Mouse (Mus musculus): Measurements from ENCODE around the gene Ftsj1. TPM values are rescaled to one million over a fixed set of nuclear protein-coding genes. Genes with fewer than 3 reads are reported as not detected.

Gene Ftsj1
- total RNA-seq (2021): 10 to 100 TPM; 13.3 to 13.7 TPM

DNA sequence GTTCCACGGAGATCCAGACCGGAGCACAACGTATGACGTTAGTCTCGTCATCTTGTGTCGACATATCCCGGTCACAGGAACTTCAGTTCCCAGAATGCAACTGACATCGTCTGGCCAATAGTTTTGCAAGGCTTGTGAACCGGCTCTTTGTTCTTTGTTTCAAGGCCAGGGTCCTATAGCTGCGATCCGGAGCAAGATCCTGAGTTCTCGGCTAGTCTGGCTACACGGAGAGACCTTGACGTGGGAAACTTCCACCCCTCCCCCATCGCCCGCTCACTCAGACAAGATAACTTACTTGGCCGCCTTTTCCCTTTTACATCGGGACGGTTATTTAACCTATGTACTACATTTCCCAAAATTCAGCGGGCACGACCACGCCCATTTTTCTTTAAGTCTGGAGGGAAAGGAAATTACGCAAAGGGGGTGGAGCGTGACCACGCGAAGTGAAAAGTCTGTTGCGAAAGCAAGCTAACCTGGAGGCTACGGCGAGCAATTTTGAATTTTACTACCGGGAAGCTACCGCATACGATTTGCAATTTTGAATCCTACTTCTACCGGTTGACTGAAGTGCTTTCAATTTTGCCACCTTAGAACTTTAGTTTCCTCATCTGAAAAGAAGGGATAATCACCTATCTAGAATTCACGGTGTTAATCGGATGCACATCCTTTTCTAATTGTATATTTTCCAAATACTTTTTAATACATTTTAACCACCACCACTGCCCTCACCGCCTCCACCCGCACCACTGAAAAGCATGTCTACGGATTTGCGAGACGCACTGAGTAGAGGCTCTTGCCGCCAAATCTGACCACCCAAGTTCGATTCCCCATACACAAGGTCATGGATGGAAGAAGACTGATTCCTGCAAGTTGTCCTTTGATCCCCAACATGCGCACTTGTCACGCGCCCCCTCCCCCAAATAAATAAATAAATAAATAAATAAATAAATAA is at the start of gene Ftsj1:
TSS of gene Ftsj1 (minus strand) at position 73 of the 952 bp plus-strand sequence.
- intact Hi-C loops (cut with DNase I): loop anchor here (5.0 kb wide), 1 partner anchor 60 kb away; the partner anchor contains the start of gene Ebp
- peak; percentile 84 to 87 for DNase-seq

GRCm38 (mm10) chrX:8288621-8289020 is 36.4 kb upstream of the Ftsj1 start:
- no peak for DNase-seq
- intact Hi-C loops (cut with DNase I): no loop called here

DNA sequence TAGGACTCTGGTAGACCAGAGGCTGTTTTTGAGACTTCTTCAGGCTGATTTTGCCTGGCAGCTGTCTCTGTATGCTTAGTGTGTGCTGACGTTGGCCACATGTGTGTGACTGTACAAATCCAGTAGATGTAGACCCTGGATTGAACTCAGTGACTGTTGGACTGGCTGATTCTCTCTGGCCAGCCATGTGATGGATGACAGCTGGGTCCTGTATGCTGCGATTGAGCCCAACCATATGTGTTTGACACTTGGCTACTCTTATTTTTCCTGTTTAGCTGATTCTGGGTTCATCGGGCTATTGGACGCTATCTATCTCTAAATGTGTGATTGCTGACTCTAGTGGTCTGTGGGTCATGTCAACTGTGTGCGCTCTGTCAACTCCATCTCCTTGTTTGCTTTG is 21.9 kb upstream of the Ftsj1 start:
- intact Hi-C loops (cut with DNase I): no loop called here

GRCm38 (mm10) chrX:8272000-8272399 is 19.8 kb upstream of the Ftsj1 start:
- intact Hi-C loops (cut with DNase I): no loop called here

More for the DNA sequence above, 21.9 kb upstream of the Ftsj1 start:
- peak; percentile 34 to 43 for DNase-seq

DNA sequence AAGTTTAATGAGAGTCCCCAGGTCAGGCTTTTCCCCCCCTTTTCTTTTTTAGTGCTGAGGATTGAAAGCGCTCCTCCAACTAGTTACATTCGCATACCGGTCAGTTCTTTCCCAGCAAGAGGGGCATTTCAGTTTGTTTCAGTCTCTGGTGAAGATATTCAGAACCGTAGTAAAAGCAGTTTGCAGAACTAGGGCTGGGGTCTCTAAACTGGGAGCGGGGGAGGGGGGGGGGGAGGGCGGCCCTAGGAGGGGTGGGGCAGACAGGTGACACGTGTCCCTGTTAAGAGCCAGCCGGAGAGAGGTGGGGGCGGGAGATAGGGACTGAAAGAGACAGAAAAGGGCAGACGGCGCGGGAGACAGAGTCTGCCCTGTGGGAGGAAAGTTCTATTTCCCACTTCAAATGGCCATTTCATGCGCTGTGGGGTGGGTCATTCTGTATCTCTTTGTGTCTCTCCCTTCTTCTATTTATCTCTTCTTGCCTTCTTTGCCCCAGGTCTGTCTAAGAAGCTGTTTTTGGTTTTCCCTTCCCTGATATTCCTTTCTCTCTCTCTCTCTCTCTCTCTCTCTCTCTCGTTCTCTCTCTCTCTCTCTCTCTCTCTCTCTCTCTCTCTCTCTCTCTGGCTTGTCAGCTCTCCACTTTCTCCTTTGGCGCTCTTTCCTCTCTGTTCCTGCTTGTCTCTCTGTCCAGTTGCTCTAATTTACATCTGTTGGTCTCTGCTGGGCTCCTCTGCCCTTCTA is 19.0 kb upstream of the Ftsj1 start, which contains the start of gene Slc38a5:
TSS of gene Slc38a5 (plus strand) at position 51 of the 738 bp plus-strand sequence.
- intact Hi-C loops (cut with DNase I): no loop called here
- DNase-seq: no peak

More at GRCm38 (mm10) chrX:8272000-8272399, 19.8 kb upstream of the Ftsj1 start:
- no peak for DNase-seq

- intact Hi-C loops (cut with DNase I): no loop called here
- DNase-seq: no peak
Observed at GRCm38 (mm10) chrX:8264222-8264621, 12.0 kb upstream of the Ftsj1 start.

- intact Hi-C loops (cut with DNase I): no loop called here
- no peak for DNase-seq
Observed at GRCm38 (mm10) chrX:8263156-8263804, 11.1 kb upstream of the Ftsj1 start.

DNA sequence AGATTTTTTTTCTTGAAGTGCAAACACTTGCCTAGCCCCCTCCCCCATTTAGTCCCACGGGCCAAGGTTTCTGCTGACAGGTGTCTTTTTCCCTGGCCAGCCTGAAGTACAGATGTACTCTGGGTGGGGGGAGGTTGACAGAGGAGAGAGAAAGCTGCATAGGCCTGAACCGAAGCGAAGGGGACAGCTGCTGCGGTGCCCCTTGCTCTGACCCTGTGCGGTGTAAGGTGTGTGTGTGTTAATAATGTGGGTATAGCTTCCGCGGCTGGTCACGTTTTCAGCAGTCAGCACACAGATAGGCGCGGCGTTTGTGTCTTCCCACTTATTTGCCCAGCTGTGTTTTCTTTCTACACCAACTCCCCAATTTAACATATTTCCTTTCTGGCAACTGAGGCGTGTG is 7.3 kb upstream of the Ftsj1 start:
- DNase-seq: no peak
- intact Hi-C loops (cut with DNase I): no loop called here

DNA sequence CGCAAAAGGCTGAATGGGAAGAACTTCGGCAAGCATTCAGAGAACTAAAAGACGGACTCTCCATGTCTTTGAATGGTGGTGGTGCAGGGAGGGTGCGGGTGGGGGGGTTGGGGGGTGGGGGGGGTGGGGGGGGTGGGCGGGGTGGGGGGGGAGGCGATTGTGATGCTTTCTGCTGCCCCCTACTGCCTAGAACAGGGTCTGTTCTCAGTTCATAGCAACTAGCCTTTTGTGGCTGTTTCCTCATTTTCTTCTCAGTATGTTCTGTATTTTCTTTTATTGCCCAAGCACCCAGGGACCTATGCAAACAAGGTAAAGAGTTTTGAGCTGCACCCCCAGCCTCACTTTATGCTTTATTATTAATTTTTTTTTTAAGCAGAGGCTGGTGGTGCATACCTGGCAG is 3.6 kb upstream of the Ftsj1 start:
- DNase-seq: no peak
- intact Hi-C loops (cut with DNase I): no loop called here

DNA sequence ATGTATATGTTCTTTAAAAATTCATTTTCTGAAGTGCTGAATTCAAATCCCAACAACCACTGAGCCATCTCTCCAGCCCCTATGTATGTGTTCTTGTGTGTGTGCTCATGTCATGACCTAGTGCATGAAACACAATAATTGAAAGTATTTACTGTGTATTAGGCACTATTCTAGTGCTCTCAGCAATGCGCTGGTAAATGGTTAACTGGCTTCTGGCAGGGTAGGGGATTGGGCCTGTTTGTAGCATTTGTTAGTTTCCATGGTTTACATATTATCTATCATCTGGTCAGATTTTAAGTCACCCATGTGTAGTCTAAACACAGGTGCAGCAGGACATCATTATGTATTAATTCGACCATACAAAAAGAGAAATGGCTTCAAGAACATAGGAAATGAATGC is 1.5 kb upstream of the Ftsj1 start:
- no peak for DNase-seq
- intact Hi-C loops (cut with DNase I): loop anchor here (5.0 kb wide), 1 partner anchor 61 kb away; the partner anchor contains the start of gene Ebp

DNA sequence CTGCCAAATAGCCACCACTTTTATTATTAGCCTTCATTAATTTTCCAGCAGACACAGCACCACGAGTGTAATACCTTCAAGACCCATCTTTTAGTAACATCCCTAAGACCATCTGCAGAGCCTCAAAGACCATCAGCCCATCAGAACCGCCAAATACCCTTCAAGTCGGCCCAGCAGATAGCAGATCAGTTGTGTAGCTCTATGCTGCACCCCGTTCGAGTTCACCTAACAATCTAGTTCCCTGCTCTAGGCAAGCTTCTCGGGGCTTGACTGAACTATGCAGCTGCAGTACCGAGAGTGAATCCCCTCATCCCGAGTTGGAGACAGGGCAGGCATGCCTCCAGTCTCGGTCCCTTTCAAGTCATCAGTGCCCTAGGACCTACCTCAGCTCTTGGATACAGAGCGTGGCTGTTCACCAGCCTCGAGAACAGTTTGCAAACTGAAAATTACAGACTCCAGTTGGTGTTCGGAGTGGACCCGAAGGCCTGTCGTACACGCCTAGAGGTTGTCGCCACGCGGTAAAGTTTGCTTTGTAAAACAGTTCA is 345 bp downstream of the Ftsj1 start:
- DNase-seq: no peak
- intact Hi-C loops (cut with DNase I): loop anchor here (5.0 kb wide), 1 partner anchor 60 kb away; the partner anchor contains the start of gene Ebp

DNA sequence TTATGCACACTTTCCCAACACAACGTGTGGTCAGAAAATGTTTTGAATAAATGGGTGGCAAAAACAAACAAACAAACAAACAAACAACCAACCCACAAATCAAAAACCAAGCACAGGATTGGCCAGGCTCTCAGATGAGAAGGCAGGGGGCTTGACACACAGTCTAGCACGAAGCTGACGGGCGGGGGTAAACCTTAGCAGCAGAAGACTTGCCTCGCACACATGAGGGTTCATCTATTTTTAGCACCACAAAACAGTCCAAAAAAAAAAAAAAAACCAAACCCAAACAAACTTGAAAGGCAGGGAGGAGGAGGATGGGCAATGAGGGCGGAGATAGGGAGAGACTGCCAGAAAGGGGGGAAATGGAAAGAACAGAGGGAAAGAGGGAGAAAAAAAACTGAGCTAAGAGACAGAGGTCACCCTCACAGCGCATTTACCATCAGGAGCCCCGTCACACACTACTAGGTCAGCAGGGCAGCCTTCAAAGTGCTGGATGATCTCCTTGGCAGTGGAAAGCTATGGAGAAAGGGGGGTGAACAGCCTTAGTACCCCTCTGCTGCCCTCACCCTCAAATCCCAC is 3.6 kb downstream of the Ftsj1 start:
- intact Hi-C loops (cut with DNase I): loop anchor here (5.0 kb wide), 1 partner anchor 41 kb away; the partner anchor contains the start of gene Porcn

DNA sequence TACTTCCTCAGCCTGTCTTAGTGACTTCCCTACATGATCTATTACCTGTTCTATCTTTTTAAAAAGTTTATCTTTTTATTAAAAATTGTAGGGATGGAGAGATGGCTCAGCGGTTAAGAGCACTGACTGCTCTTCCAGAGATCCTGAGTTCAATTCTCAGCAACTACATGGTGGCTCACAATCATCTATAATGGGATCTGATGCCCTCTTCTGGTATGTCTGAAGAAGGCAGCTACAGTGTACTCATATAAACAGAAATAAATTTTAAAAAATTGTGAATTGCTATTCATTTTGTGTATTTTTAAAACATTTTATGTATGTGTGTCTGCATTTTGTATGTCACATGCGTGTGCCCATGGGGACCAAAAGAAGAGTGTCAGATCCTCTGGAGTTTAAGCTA is 4.5 kb downstream of the Ftsj1 start:
- DNase-seq: no peak
- intact Hi-C loops (cut with DNase I): loop anchor here (5.0 kb wide), 1 partner anchor 40 kb away; the partner anchor contains the start of gene Porcn

More for the DNA sequence above, 3.6 kb downstream of the Ftsj1 start:
- DNase-seq: no peak

- no peak for DNase-seq
- intact Hi-C loops (cut with DNase I): no loop called here
Observed at GRCm38 (mm10) chrX:8238804-8239395, 13.3 kb downstream of the Ftsj1 start.

DNA sequence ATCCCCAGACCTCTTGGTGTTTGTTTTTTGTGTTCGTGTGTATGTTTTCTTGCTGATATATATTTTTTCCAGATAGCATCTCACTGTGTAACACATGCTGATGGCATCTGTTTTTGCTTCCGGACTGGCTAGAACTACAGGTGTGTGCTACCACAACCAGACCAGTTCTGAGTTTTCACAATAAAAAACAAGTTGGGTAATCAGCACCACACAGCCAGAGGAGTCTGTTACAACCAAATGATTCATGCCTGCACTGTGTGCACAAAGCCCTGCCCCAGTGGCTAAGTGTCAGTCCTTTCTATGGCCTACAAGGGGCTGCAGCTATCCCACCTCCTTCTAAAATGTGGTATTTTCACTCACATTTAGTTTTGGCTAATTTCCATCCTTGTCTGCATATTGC is 15.5 kb downstream of the Ftsj1 start:
- no peak for DNase-seq
- intact Hi-C loops (cut with DNase I): no loop called here

DNA sequence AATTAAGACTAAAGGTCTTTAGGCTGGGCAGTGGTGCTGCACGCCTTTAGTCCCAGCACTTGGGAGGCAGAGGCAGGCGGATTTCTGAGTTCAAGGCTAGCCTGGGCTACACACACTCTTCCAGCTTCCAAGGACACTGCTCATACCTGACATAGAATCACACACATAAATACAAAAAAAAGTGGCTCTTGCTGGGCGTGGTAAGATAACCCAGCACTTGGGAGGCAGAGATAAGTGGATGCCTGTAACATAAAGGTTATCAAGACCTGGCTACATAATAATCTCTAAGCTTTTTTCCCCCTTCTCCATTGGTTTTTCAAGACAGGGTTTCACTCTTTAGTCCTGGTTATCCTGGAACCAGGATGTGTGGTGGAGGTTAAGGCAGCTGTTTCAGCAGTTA is 18.6 kb downstream of the Ftsj1 start:
- intact Hi-C loops (cut with DNase I): no loop called here
- DNase-seq: no peak

DNA sequence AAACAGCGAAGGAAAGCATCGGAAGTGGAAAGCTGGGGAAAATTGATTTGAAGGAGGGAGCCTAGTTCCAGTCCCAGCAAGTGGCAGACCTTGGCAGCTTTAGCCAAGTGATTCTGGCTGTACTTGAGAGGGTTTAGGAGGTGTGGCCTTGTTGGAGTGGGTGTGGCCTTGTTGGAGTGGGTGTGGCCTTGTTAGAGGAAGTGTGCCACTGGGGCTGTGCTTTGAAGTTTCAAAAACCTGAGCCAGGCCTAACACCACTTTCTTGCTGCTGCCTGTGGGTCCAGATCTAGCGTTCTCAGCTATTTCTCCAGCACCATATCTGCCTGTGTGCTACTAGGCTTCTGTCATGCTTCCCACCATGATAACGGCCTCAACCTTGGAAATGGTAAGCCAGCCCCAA is 21.9 kb downstream of the Ftsj1 start:
- intact Hi-C loops (cut with DNase I): no loop called here
- DNase-seq: no peak

- intact Hi-C loops (cut with DNase I): no loop called here
Observed at GRCm38 (mm10) chrX:8223473-8223872, 28.7 kb downstream of the Ftsj1 start.

DNA sequence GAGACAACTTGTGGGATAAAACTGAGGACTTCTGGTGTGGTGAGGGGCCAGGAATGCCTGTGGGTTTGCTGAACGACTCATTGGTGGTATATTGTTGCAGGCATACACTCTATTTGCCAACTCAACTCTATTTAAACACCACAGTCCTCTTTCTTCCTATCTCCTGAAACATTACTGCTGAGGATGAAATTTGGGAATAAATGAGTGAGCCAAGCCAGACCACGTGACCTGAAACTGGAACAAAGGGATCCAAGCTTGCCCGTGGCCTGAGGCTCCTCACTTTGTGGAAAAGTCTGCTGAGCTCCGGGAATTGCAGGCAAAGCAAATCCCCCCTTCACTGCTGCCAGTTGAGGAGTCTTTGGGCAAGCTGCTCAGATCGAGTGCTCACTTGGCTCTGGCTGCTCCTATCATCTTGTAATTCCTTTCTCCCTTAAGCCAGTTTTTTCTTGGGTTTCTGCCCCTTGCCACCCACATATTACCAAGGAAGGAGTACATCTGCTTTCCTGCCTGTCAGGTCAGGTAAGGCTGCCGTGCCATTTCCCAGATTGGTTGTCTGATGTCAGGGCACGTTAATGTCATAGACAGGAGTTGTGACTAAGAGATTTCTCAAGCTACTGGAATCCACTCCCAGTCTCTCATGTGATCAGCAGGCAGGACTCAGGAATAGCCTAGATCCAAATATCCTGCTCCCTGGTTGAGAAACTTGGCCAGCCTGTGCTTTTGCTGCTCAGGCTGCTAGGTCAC is 29.4 kb downstream of the Ftsj1 start:
- intact Hi-C loops (cut with DNase I): no loop called here
- peak; percentile 2 to 5 for DNase-seq

More at GRCm38 (mm10) chrX:8223473-8223872, 28.7 kb downstream of the Ftsj1 start:
- DNase-seq: no peak
